Comparison of ENCODE assay signal across 11 mouse cellular contexts in genomic region chr3:31941478-31941877, GRCm38 (mm10). TPM values are rescaled to one million over a fixed set of nuclear protein-coding genes. Genes with fewer than 3 reads are reported as not detected.
DNase-seq lines count a peak whose midpoint lies in the region; ATAC-seq lines count a peak whose summit lies in the region.
"Had no signal": no experiment of that assay in that cellular context is flagged by ENCODE, and none has a peak within 500 bp of the region (broad histone marks: within the 10 kb centered on the region; RNA-seq: fewer than 3 reads in every experiment).

No protein-coding gene starts in this region.

- peak; percentile 60 for DNase-seq in hindbrain, embryonic 14.5 days (ENCODE audit: low spot score)
- peak; percentile 58 for DNase-seq in testis, postnatal 10 days (ENCODE audit: low spot score)
- DNase-seq in testis, postnatal 14 days (ENCODE audit: low spot score) = no peak
- peak; percentile 75 for DNase-seq in embryo, embryonic 11 days
- DNase-seq in yolk sac, embryonic 10.5 days (ENCODE audit: low spot score) = peak; percentile 18
- no peak for DNase-seq in layer of hippocampus, postnatal 36 days
- DNase-seq: cerebellum, adult 18-20 months; thymus, adult 18-20 months had no signal

- H3K4me3 ChIP-seq in hindbrain, embryonic 14.5 days (replicated peaks; ENCODE audit: low read length) = no peak overlapping the region
- H3K4me3 ChIP-seq in hindbrain, embryonic 13.5 days = no peak overlapping the region
- H3K4me3 ChIP-seq: megakaryocyte, embryonic 14.5 days had no signal

- no peaks in the 10 kb centered on the region for H3K36me3 ChIP-seq in hindbrain, embryonic 14.5 days (replicated peaks; ENCODE audit: control insufficient read depth, insufficient read depth)
- no peaks in the 10 kb centered on the region for H3K36me3 ChIP-seq in hindbrain, embryonic 13.5 days

- ATAC-seq in hindbrain, embryonic 14.5 days (ENCODE audit: low FRiP score) = no peak
- no peak for ATAC-seq in hindbrain, embryonic 13.5 days (ENCODE audit: low FRiP score)
- ATAC-seq: forebrain, embryonic 14.5 days had no signal

- no peak overlapping the region for H3K4me2 ChIP-seq in hindbrain, embryonic 14.5 days (replicated peaks)
- no peak overlapping the region for H3K4me2 ChIP-seq in hindbrain, embryonic 13.5 days

- H3K9me3 ChIP-seq in hindbrain, embryonic 14.5 days (ENCODE audit: control insufficient read depth, low read length) = no peaks in the 10 kb centered on the region
- no peaks in the 10 kb centered on the region for H3K9me3 ChIP-seq in hindbrain, embryonic 13.5 days
- H3K9me3 ChIP-seq: megakaryocyte, embryonic 14.5 days had no signal

- H3K27ac ChIP-seq in hindbrain, embryonic 14.5 days = no peak overlapping the region
- H3K27ac ChIP-seq in hindbrain, embryonic 13.5 days = no peak overlapping the region

- 34% methylated on average over 6 of the region's 6 CpGs for WGBS in hindbrain, embryonic 14.5 days
- 37% methylated on average over 6 of the region's 6 CpGs for WGBS in hindbrain, embryonic 13.5 days

- no peak overlapping the region for H3K9ac ChIP-seq in hindbrain, embryonic 14.5 days
- no peak overlapping the region for H3K9ac ChIP-seq in hindbrain, embryonic 13.5 days

- H3K27me3 ChIP-seq in hindbrain, embryonic 14.5 days (ENCODE audit: control insufficient read depth, insufficient read depth, low read length) = no peaks in the 10 kb centered on the region
- no peaks in the 10 kb centered on the region for H3K27me3 ChIP-seq in hindbrain, embryonic 13.5 days
- H3K27me3 ChIP-seq: megakaryocyte, embryonic 14.5 days had no signal

- H3K4me1 ChIP-seq in hindbrain, embryonic 14.5 days (replicated peaks; ENCODE audit: control insufficient read depth, insufficient read depth, low read length) = no peaks in the 10 kb centered on the region; the same call in 1 of the 2 replicates
- H3K4me1 ChIP-seq in hindbrain, embryonic 13.5 days (replicated peaks) = no peaks in the 10 kb centered on the region
- H3K4me1 ChIP-seq: megakaryocyte, embryonic 14.5 days had no signal

RNA-seq across cellular contexts. Expression of gene Kcnmb2, which starts 39.2 kb away (rescaled TPM):
- polyA plus RNA-seq in hindbrain, embryonic 14.5 days (2014; fragmentation: Nextera tagmentation; extraction: Ambion mirVana) = 12.7 and 16.6 TPM in 2 replicates
- 14.0 and 14.5 TPM in 2 replicates for polyA plus RNA-seq in hindbrain, embryonic 13.5 days (2015; fragmentation: Nextera tagmentation; extraction: Ambion mirVana)
- 1 to 10 TPM; 8.1 to 9.5 TPM for total RNA-seq in layer of hippocampus, postnatal 36 days (2021)

Comparison
In these comparisons a context has a peak if more than half of its experiments do, and no peak if none do; other contexts are left out.
1. DNase-seq: peak in hindbrain, embryonic 14.5 days (single experiment), testis, postnatal 10 days (single experiment), embryo, embryonic 11 days (single experiment) and yolk sac, embryonic 10.5 days (single experiment); none in testis, postnatal 14 days (single experiment) and layer of hippocampus, postnatal 36 days (0 of 2).